Mouse (Mus musculus) heart, adult 11 months (tissue): ENCODE data around the gene Crebzf.

Experiments
- DNase-seq: peaks from one replicate; pipeline ENCODE4 v3.0.0; 2022

The Crebzf gene

DNA sequence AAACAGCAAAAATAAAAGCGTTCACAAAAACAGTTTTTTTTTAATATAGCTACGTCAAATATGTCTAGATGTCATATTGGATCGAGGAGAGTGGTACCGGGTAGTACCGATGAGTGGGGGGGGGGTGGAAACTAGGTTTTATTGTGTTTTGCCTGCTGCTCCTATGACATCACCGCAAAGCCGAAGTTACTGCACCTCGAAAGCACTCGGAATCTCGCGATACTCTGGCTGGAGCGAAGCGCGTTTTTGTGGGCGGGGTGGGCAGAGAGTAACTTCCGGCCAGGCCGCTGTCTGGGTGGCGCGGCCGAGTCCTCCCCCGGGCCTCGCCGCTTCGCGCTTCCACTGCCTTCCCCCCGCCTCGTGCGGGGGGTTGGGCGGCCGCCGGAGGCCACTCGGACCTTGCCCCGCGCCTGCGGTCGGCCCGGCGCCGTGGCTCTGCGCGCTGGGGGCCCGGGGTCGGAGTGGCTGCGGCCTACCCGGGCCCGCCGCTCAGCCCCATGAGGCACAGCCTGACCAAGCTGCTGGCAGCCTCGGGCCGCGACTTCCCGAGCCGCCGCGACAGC, at the start of gene Crebzf:
Gene Crebzf, plus strand, starts transcription at position 212 of the 563 bp plus-strand sequence.
- DNase-seq, result peak; percentile 100

DNA sequence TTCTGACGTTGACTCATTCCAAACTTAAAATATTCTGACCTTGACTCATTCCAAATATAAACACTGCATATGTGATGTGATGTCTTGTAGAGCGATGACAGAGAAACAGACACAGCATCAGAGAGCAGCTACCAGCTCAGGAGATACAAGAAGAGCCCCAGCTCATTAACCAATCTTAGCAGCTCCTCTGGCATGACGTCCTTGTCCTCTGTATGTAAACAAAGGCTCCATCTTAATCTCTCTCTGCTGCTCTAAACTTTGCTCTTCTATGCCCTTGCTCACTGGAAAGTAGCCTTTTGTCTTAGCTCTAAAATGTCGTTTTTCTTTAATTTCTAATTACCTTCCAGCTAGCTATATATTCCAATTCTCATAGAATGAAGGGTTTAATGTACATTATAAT, 47.5 kb upstream of the Crebzf start:
- no peak for DNase-seq

DNA sequence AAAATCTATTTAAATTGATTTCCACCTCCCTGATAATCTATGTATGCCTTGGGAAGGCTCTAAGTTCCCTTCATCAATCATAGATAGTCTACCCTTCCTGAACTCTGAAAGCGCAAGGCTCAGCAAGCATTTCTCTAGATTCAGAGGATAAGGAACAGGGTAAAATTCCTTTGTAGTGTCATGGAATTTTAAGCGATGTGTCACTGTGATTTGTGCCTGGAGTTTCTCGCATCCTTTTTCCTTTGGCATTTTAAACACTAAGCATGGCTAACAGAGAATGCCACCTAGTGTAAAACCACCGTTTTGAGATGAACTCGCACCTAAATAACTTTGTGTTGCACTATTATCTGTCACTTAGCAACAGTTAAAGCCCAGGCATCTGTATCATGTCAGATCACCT, 46.6 kb upstream of the Crebzf start:
- DNase-seq, result no peak

DNA sequence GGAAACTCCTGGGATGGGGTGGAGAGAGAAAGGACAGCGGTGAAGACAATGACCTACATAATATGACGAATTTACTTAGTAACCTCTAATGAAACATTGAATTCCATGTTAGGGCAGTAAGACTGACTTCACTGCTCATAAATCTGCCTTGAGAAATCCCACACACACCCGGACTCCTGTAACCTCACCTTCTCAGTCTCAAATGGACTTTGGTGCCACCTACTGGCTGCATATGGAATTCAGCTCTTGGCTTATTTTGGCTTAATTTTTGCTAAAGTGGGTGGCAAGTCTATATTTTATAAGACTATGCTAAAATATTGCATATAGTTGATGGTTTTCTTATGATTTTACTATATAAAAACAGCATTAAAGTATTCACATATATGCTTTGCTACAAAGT, 32.6 kb upstream of the Crebzf start:
- no peak for DNase-seq

DNA sequence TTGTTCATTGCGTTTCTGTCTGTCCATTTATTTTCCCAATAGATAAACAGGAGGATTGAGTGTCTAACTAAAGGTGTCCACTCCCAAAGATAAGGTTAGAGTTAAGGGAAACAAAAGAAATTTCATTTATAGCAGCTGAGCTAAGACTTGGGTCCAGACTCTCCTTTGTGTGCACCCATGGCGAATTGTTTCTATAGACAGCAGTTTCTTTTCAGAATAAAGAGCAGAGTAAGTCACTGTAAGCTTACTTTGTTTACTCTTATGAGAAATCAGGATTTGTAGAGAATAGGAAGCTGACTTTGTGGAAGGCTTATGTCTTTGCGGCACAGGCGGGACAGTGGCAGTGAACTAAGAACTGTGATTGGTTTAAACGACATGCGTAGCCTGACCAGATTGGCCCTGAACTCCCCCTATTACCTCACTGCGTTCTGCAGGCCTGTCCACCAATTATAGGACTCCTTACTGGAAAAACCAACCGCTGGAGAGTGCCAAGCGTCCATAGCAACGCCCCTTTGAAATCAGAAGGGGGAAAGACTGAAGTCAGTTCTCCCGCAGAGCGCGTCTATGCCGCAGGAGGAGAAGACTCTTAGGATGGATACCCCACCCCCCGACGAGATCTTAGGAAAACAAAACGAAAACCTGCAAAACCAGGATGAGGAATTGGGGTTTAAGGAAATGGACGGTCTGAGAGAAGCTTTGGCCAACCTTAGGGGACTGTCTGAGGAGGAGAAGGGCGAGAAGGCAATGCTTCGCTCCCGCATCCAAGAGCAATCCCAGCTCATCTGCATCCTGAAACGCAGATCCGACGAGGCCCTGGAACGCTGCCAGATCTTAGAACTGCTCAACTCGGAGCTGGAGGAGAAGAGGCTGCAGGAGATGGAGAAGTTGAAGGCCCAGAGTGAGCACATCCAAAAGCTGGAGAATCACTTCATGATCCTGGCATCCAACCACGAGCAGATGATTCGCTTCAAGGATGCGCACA, 16.2 kb upstream of the Crebzf start, which contains the start of gene Ccdc89:
Gene Ccdc89, plus strand, starts transcription at position 558 of the 982 bp plus-strand sequence.
- DNase-seq, result peak; percentile 99

DNA sequence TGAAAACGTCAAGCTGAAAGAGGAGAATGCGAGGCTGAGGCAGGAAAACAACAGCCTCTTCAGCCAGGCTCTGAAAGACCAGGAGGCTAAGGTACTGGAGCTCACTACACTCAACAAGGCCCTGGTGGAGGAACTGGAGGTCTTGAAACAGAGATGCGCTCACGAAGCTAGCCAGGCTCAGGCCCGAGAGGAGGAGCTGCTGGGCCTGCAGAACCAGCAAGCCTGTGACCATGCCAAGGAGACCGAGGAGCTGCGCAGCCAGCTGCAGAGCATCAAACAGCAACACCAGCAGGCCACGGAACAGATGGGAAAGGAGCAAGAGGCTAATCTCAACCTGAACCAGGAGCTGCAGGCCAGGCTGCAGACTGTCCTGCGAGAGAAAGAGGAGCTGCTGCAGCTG, 15.5 kb upstream of the Crebzf start:
- DNase-seq, result peak; percentile 95

DNA sequence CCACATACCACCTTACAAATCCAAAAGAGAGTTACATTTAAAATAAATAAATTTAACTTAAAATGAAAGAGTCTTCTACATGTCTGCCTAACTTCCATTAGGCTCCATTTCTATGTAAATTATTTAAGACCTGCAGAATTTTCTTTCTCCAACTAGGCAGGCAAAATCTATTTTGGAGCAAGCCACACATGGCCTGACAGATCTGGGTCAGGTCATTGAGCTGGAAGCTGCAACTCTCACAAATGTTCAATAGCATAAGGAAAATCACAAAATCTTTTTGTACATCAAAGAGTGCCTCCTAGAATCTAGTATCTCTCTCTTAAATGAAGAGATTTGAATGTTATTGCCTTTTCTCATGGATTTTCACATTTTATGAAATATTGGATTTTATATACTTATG, 10.3 kb upstream of the Crebzf start:
- no peak for DNase-seq

DNA sequence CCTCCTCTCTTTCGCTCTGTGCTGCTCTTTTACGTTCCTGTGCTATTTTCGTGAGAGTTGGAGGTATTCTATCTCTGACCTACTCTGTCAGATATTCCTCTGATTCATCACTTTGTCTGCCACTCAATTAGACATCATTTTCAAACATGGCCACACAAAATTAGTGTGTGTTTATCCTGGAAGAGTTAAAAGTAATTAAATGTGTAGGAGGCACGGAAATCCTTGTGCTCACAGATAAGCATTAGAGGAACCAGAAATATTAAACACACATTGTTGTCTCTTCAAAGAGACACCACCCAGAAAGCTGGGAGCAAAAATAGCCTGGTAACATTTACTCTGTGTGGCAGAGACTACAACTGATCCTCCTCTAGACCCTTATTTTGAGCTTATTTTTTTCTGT, 2.5 kb upstream of the Crebzf start:
- DNase-seq, result no peak

DNA sequence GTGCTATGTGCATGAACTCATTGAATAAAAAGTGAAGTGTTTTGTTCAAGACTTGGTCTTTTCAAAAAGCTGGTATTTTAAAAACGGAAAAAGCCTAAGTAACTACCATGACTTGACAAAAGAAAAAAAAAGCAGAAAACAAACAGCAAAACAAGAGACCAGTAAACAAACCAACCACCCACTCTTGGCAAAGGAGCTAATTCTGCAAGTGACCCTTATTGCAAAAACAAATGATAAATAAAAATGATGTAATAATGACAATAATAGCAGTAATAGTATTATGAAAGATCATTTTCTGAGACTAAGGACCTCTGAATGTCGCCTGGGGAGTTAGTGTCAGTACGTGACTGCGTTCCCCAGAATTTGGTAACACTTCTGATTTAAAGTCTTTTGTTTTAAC, 459 bp upstream of the Crebzf start:
- DNase-seq, result no peak

DNA sequence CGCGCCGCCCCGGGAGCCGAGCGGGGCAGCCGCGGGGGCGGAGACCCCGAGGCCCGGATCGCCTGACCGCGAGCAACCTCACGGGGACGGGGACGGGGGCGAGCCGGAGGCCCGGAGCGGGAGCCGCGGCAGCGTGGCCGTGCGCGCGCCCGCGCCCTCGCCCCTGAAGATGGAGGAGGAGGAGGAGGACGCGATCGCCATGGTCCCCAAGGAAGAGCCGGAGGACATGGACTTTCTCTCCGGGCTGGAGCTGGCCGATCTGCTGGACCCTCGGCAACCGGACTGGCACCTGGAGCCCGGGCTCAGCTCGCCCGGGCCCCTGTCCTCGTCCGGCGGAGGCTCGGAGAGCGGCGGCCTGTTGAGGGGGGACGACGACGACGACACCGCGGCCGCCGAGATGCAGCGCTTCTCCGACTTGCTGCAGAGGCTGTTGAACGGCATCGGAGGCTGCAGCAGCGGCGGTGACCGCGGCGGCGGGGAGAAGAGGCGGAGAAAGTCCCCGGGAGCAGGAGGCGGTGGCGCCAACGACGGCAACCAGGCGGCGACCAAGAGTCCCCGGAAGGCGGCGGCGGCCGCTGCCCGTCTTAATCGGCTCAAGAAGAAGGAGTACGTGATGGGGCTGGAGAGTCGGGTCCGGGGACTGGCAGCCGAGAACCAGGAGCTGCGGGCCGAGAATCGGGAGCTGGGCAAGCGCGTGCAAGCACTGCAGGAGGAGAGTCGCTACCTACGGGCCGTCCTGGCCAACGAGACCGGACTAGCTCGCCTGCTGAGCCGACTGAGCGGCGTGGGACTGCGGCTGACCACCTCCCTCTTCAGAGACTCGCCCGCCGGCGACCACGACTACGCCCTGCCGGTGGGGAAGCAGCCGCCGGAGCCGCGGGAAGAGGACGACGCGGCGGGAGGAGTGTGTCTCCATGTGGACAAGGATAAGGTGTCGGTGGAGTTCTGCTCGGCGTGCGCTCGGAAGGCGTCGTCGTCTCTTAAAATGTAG, 867 bp downstream of the Crebzf start:
- DNase-seq, result peak; percentile 98

DNA sequence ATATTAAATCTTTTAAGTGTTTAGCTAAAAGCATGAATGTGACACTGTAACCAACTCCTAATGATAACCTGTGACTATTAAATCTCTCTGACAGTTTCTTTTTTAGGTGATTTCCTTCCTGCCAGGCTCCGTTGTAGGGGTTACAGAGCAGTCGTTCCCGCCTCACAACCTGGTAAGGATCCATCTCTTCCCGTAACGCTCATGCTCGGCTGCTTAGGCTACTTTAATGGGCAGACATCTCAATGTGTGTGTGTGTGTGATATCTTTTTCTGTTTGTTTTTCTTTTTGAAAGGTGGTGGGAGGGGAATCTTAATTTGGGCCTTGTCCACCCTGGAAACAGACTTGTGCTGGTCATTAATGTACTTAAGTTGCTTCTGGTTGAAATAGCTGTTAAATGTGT, 1.7 kb downstream of the Crebzf start:
- DNase-seq, result peak; percentile 84

DNA sequence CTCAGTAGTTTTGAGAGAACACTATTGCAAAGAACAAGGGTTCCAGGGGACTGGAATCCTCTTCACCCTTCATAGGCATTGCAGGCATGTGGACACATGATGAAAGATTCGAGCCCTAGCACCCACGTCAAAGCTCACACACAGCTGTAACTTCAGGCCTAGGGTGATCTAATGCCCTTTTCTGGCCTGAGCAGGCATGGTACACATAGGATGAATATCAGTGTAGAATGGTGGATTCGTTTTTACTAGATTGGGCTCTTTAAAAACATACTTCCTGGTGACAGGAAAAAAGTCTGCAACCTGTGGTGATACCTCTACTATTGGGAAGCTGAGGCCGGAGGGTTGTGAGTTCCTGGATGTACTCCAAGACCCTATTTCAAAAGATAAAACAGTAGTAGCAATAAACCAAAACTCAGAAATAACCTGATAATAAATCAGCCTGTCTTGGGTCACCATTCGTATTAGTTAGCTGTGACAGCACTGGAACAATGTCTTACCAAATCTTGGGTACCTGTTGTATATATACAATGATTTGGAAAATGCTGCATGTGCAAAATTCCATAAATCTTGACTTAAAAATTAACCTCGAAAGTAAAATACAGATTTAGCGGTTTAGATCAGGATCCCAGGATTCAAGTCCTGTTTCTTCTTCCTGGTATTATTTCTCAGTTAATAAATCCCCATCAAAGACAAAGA, 13.8 kb downstream of the Crebzf start:
- peak; percentile 77 for DNase-seq

DNA sequence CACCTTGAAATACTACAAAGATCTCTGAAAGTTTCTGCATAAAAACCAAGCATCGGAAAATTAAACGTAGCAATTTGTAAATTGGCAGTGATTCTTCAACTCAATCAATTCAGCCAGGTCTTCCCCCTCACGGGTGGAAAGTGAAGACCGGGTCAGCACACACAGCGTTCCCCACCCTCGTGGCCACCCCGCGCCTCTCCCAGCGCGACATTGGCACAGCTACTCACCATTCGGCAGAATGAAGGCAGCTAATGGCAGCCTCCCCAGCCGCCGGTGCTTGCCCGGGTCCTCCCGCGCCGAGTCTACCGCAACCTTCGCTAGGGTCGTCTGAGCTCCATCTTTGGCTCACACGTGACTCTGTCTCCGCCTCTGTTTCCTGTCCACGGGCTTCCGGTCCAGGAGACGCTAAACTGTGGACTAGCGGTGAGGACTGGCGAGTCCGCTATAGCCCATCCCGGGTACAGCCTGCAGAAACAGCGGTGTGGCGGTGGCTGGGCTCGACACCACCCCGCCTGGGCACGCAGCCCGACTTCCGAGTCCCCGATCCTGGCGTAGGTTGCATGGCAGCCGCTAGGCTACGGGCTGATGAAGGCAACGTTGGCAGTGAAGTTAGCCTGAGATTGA, 14.4 kb downstream of the Crebzf start, which contains the start of gene Tmem126a:
Gene Tmem126a, minus strand, starts transcription at position 385 of the 624 bp plus-strand sequence.
- peak; percentile 99 for DNase-seq

DNA sequence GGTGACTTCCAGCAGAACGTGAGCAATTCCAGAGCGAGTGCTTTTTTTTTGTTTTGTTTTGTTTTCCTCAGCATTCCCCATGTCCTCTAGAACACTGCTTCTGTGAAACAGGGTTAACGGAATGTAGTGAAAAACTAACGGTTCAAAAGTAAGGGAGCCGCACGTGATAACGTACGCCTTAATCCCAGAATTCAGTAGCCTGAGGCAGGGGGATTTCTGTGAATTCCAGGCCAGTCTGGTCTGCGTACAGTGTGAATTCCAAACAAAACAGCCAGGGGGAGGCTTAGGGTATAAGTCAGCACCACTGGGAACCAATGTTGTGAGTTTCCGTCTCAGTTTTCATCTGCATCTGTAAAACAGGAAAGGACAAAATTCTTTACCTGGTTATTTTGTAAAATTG, 15.0 kb downstream of the Crebzf start:
- peak; percentile 89 for DNase-seq

DNA sequence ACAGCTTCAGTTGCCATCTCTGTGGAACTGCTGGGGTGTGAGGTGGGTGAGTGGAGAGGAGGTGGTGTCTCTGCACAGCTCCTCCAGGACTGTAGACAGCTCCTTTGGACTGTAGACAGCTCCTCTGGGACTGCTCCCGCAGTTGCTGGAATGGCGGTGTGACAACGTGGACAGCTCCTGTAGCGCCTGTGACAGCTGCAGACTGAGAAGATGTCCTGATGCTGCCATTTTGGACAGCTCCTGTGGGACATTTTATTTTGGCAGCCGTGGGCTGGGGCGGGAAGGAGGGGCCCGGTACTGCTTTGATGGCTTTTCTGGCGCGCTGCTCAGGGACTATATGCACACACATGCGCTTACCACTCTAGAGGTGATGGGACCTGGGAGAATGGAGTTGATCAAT, 17.8 kb downstream of the Crebzf start:
- DNase-seq, result peak; percentile 89

DNA sequence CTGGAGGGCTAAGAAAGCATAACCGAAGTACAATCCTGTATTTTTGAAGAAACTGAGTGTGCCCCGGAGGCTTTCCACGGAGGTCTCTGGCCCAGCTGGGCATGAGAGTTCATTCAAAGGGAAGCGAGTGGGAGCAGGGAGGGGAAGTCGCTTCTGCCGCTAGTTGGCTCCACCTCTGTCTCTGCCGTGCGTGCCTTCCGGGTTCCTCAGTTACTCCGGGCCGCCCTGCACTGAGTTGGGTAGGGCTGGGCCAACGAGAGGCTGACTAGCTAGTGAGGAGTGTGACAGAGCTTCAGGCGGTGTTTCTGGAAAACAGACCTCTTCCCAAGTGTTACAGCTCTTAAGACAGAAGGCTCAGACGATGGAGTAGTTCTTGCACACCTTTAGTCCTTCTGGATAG, 18.4 kb downstream of the Crebzf start:
- DNase-seq, result peak; percentile 95

DNA sequence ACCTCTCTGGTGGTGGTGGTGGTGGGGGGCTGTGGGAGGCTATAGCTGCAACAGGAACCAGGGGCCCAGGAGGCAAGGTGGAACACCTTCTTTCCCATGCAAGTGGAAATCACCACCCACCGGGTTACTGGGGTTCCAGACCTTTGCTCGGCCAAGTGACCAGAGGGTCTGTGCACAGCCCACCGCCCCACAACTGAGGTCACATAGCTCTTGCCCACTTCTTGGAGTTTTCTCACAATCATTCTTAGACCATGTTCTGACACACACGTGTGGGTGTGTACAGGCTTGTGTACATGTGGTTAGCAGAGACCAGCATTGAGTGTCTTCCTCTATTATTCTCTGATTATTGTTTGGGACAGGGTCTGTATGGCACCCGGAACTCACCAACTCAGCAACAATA, 18.9 kb downstream of the Crebzf start:
- DNase-seq, result peak; percentile 65

DNA sequence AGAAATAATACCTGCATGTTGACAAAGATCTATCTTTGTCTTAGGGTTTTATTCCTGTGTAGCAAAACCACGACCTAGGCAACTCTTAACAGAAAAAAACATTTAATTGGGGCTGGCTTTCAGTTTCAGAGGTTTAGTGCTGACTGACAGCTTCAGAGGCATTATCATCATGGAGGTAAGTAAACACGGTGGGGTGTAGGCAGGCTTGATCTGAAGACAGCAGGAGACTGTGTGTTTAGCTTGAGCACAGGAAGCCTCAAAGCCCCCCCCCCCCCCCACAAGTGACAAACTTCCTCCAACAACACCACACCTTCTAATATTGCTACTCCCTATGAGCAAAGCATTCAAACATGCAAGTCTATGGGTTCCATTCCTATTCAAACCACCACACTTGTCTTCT, 31.0 kb downstream of the Crebzf start:
- DNase-seq, result no peak

DNA sequence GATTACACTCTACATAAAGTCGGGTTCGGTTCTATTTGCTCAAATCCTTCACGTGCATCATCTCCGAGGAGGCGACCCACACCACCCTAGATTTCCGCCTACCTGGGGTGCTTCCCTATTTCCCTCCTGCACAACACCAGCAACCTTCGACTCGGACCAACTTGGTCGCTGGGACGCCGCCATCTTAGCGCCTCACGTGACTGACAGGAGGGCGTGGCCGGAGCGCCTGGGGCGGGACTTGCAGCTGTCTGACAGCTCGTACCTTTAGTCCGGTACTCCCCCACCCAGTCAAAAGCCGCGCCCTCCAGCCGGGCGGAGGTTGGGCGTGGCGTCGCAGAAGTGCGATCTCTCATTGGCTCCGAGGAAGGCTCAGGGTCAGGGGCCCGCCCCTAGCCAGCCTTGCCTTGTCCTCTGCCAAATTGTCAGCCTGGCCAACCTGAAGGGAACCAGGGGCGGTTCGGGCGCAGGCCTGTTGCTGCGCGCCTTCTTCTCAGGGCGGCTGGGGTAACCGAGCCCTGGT, 33.3 kb downstream of the Crebzf start, which contains the start of gene Tmem126b:
Gene Tmem126b, minus strand, starts transcription at position 209 of the 520 bp plus-strand sequence.
- peak; percentile 100 for DNase-seq

DNA sequence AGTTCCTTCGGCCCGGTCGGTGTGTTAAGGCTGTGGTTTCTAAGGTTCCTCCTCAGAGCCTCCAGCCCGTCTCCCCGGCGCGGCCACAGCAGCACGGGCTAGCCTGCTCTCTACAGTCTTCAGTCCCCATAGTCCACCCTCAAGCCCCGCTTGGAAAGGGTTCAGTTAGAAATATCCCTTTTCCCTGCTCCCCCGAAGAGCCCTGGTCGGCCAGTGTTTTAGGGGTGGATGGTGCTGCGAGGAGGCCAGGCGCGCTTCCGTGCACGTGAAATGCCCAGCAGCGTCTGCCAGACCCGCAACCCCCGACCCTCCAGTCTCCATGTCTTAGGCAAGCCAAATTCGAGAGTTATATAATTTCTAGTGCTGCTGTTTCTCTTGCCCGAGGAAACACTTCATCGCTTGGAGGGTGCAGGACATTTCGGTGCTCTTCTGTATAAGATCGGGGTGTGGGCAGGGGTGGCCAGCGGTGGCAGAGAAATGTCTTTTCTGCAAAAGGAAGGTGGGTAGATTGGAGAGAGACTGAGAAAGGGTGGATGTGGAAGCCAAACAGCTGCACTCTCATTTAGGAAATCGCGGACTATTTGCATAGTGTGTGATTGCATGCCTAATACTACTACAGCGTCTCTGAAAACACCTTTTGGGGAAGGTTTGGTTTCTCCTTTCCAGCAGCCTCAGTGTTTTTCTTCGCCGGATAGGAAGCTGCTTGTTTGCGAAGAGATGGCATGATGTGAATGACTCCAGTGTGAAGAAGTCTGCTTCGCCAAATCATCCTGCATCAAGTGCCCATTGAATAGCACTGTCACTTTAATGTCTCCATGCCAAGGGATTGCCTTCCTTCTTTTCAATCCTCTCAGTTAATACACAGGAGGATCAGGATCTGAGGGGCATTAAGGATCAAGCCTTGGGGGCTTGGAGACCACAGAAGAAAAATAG, 34.0 kb downstream of the Crebzf start, which contains the start of gene Dlg2:
Gene Dlg2, plus strand, starts transcription at position 360 of the 933 bp plus-strand sequence.
- no peak for DNase-seq
